Mouse (Mus musculus) bone marrow macrophage, adult 2 months (primary cell): ENCODE data around the gene Tada2b.

Source experiments
- CTCF ChIP-seq: IDR thresholded peaks from 2 replicates; pipeline ENCODE4 v1.5.1; 2012; ENCODE audit warnings: low read depth, mild to moderate bottlenecking, low read length, moderate library complexity
- POLR2A ChIP-seq: IDR thresholded peaks from 2 replicates; pipeline ENCODE4 v1.6.1; 2012; ENCODE audit warnings: mild to moderate bottlenecking, low read depth, low read length, borderline replicate concordance

GRCm38 (mm10) chr5:36472876-36473655 is 11.0 kb downstream of the Tada2b start:
- TF ChIP-seq POLR2A = no peak
- no peak for TF ChIP-seq CTCF
